Mouse (Mus musculus) adrenal gland, postnatal 14 days (tissue): Measurements from ENCODE around the gene Exosc5. TPM values are rescaled to one million over a fixed set of nuclear protein-coding genes. Genes with fewer than 3 reads are reported as not detected.

Experiments used
- DNase-seq: peaks from one replicate; pipeline ENCODE4 v3.0.0; 2021; ENCODE audit warnings: mixed read lengths
- long read RNA-seq, 2 experiments: library from polyadenylated mRNA; stranded (forward); transcript quantifications; one replicate each; pipeline ENCODE4 v2.0.0; 2021
- total RNA-seq: library from RNA; stranded (reverse); gene quantifications from 2 replicates; pipeline ENCODE4 v1.2.3, GENCODE M21; 2021

Gene Exosc5
- total RNA-seq, result 43.3 and 53.2 TPM in 2 replicates
- long read RNA-seq, experiment 1, transcript Exosc5-201 (6 exons, 1,020 nt), result major isoform, 70 of 80 reads
- long read RNA-seq, experiment 1, partial matches to known transcripts, result 2 of 80 reads
- long read RNA-seq, experiment 1, other reads (novel, unspliced or antisense), result 8 of 80 reads
- long read RNA-seq, experiment 2, transcript Exosc5-201 (6 exons, 1,020 nt), result major isoform, 41 of 48 reads
- long read RNA-seq, experiment 2, partial matches to known transcripts, result 1 of 48 reads
- long read RNA-seq, experiment 2, other reads (novel, unspliced or antisense), result 6 of 48 reads

DNA sequence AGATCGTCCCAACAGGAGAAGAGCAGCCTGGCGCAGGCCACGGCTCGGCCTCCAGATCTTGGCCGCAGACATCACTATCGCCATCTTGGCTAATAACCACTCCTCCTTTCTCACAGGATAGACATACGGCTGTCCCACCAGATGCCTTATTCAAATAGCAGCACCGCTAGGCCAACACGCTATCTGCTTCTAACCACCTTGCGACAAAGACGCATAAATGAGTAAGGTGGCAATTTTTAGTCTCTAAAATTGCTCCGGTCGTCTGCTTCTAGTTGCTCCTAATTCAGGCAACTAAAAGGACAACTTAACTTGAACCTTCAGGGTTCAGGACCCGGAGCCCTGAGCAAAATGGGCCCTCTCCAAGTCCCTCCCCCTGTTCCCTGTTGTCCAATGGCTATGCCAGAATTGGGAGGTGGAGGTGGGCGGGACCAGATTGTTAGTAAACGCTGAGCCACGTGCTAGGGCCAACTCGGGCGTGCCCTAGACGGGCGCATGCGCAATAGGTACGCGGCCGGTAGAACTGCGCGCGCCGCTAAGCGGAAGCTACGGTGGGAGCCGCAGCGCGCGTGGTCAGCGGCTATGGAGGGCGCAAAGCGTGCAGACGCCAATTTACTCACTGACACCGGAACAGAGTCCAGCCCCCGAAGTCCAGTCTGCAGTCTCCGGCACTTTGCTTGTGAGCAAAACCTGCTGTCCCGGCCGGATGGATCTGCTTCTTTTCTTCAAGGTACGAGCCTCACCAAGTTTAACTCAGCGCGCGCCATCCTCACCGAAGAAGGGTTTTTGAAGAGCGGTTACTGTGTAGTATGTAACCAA, at the start of gene Exosc5, which contains the start of gene Bckdha:
Gene Exosc5, plus strand, starts transcription at position 508 of the 816 bp plus-strand sequence.
Gene Bckdha, minus strand, starts transcription at position 325 of the 816 bp plus-strand sequence.
- peak; percentile 99 for DNase-seq

DNA sequence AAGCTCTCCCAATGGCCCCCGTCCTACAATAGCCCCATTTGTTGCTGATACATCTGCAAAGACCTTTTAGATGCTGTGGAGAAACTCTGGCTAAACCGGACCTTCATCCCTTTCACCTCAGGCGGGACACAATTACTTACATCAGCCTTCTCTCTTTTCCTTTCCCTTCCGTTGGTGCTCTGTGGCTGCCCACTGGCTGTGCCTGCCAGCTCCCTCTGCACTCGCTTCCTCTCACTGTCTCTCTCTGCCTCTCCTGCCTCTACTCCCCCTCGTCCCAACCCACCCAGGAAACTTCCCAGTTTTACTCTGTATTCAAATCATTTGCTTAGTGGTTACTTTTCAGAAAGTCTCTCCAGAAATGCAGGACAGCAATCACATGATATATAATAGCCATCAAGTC, 48.9 kb upstream of the Exosc5 start:
- DNase-seq, result no peak

DNA sequence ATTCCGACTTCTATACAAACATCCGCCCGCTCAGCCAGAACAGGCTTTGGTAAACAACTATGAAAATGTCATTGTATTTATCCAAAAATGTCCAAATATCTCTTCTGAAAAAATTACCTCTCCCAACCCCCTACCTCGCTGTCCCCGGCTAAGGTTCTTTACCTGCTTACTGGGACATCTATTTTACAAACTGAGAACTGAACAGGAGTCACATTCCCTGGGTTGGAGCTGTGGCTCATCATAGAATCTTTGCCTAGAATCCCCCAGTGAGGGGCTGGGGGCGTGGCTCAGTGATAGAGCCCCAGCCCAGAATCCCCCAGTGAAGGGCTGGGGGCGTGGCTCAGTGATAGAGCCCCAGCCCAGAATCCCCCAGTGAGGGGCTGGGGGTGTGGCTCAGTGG, 47.5 kb upstream of the Exosc5 start:
- DNase-seq, result no peak

DNA sequence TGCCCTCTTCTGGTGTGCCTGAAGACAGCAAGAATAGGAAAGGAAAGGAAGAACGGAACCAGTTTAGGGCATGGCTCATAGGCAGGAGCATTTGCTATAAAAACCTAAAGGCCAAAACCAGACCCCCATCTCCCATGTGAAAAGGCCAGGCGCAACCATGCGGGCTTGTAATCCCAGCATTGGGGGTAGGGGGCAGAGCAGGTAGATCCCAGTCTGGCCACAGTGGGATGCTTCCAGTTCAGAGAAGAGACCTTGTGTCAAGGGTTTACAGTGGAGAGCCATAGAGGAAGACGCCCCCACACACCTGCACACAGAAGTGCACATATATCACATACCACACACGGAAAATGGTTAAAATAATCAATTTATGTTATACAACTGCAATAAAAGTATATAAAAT, 44.9 kb upstream of the Exosc5 start:
- DNase-seq, result no peak

DNA sequence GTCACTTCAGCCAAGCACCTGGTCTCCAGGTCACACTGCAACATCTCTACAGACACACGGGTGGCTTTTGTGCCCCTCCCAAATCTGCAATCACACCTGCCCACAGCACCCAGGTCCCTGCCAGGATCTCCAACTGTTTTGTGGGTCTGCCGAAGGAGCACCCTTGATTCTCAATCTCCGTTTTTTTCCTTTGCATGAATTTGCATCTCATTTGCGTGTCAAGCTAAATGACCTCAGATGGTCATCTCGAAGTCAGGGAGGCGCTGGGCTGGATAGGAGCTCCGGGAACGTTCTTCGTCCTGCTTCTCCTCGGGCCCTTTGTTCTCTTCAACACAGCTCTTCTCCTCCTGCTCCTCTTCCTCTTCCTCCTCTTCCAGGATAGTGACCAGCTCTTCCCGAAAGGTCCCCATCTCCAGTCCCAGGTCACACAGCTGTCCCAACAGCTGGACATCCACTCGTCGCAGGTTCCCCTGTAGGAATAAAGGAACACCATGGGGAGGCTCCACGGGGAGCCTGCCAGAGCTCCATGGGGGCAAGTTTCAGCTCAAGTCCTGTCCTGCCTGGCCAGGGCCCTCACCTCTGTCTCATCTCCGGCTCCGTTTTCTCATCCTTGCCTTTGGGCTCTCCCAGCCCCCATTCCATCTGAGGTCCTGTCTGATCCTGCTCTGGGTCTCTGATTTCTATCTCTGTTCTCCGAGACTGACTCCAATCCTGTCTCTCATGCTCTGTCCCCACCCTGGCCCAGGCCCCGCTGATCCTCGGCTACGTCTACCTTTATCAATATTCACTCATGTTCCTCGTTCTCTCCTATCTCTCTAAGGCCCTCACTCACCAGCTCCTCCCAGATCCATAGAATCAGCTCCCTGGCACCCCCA, 43.9 kb upstream of the Exosc5 start:
- no peak for DNase-seq

DNA sequence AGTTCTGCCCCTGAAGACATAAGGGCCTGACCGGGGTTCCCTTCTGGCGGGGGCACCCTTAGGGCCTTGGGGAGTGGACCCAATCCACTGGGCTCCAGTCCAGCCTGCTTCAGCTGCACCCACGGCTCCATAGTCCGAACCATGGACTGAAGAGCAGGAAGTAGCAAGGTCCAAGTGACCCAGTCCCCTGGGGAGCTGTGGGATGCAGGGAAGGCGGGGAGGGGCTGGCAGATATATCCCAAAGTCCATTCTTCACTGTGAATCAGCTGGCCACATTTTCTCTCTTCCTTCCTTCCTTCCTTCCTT, 43.3 kb upstream of the Exosc5 start, which contains the start of gene Erich4:
Gene Erich4, minus strand, starts transcription at position 187 of the 306 bp plus-strand sequence.
- no peak for DNase-seq

DNA sequence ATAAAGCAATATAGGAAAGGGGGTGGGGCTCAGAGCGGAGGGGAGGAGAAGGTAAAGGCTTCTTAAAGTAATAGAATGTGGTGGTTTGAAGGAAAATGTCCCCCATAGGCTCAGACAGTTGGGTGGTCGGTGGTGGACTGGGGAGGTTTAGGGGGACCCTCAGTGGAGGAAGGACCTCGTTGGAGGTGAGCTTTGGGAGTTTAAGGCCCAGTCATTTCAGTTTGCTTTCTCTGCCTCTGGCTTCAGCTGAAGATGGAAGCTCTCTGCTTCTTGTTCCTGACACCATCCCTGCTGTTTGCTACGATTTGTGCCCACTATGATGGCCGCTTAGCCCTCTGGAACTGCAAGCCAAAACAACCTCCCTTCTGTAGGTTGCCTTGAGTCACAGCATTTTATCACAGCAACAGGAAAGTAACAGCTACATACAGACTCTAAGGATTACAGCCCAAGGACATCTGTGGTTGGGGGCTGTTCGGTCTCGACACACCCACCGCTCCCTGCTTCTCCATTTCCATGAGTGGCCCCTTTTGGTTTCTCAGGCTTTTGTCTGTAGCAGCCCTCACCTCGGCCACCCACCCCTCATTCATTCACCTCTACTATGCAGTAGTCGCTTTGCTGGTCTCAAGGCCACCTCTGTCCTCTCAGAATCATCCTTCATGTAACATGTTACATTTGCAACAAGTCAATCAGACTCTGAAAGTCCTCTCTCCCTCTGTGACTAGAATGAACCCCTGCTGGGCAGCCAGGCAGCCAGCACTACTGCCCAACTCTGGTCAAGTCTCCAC, 41.4 kb upstream of the Exosc5 start:
- DNase-seq, result no peak

DNA sequence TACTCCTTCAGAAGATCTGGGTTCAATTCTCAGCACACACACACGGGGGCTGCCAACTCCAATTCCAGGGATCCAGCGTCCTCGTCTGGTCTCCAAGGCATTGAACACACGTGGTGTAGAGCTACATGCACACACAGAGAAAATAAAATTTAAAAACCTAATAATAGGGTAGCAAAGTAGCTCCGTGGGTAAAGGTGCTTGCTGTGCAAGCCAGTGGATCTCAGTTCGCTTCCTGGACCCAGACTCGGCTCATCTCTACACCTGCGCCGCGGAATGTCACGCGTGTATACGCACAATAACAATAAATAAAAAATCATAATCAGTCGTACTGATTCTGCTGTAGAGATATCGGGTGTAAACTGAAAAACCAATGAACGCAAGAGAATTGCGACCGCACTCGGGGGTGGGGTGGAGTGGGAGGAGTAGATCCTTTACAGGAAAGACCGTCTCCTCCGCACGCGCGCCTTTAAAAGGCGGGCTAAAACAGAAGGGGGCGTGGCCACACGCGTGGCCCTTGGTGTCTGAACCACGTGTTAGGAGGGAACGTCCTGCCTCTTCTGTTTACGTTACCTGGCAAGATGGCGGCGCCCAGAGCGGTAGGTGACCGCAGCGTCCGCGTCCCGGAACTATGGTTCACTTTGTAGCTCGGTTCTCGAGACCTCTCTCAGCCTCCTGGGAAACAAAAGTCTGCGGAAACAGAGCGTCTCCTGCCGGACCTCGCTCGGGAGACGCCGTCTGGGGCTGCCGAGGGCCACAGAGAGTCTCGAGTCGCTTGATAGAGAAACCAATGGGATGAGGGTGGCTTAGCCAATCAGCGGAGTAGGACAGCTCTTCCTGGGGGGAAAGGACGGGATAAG, 39.9 kb upstream of the Exosc5 start, which contains the start of gene Dmac2:
Gene Dmac2, plus strand, starts transcription at position 550 of the 857 bp plus-strand sequence.
- peak; percentile 96 for DNase-seq

DNA sequence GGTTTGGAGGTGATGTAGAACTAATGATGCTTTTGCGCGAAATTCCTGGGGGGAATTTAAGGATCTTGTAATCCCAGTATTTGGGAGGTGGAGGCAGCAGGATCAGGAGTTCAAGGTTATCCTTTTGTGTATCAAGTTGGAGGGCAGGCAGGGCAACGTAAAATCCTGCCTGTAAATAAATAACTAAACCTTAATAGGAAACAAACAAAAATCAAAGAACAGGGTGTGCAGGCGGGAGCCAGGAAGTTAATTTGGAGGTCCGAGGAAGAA, 39.3 kb upstream of the Exosc5 start:
- no peak for DNase-seq

DNA sequence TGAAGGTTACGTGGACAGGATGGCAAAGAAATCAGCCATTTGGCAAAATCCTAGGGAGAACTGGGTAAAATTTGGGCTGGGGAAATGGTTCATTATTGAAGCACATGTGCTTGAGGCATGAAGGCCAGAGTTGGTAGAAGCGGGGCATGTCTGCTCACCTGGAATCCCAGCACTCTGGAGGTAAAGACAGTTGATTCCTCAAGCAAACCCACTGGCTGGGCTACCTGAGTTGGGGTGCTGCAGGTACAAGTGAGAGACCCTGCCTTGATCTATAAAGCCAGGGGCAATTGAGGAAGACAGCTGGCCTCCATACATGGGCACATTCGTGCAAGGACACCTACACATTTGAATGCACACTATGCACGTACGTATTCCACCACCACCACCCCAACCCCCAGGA, 38.9 kb upstream of the Exosc5 start:
- DNase-seq, result no peak

DNA sequence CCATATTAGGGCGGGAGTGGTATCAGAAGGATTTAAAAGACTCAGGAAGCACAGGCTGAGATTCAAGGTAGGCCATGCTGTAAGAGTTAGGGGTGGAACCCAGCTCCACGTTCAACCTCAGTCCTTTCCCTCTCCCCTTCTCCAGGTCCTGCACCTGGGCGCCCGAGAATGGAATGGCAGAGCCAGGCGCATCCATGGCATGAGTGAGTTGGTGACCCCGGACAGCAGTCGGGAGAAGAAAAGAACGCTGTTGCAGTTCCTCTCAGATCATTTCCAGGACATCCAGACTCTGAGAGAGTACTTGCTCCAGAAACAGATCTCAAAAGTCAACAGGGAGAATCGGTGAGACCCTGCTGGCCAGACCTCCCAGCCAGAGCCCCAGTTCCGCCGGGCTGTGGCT, 38.2 kb upstream of the Exosc5 start:
- DNase-seq, result no peak

DNA sequence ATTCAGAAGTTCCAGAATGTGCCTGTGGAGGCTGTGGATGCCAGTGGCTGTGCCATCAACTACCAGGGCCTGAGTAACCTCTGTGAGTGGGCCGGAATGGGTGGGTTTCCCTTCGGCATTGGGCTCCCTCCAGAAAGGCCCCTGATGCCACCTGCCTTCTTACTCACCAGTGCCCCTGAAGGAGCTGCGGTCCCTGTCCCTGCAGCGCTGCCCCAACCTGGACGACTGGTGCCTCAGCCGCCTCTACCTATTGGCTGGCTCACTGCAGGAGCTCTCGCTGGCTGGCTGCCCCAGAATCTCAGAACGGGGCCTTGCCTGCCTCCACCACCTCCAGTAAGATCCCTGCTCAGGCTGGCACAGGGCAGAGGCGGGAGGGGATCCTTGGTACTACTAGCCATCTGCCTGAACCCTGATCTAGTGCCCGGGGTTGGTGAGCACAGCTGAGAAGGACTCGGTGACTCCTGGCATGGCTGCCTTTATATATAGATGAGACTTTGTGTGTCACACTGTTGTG, 35.0 kb upstream of the Exosc5 start:
- no peak for DNase-seq

DNA sequence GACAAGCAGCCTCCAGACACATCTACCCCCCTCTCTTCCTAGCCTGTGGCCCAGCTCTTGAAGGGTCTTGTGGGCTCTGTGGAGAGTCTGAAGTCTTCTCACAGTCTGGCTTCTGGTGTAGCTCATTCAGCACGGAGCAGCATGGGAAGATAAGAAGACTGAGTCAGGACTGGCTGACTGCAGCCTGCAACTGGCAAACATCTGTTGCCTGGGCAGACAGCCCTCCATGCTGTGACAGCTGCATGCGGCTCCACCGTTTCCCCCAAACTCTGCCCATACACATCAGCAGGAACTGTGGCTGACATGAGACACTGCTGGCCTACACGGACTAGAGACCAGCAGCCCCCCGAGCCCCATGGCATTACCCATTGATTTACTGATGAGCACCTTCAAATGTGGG, 34.1 kb upstream of the Exosc5 start:
- no peak for DNase-seq

DNA sequence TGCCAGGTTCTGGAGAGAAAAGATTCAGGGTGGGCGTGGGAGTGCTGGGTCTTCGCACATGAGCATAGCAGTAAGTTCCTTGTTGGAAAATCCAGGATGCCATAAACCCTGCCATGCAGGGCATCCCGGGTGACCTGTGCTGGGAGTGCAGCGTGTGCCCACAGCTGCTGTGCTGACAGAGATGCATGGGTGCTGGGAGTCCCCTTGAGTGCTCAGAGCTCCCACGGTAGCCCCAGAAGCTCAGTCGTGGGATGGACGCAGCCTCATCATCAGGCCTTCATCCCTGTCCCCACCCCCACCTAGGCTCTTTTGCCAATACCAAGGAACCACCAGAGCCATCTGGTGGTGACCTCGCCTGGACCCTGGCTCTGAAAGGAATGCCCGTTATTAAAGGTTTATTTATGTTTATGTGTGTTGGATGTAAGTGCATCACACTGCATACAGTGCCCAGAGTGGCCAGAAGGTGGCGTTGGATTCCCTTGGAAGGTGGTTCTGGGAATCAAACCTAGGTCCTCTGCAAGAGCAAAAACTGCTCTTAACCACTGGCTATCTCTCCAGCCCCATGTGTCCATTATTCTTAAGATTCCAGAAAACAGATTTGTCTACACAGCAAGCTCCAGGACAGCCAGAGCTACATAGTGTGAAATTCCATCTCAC, 33.2 kb upstream of the Exosc5 start:
- DNase-seq, result peak; percentile 54

DNA sequence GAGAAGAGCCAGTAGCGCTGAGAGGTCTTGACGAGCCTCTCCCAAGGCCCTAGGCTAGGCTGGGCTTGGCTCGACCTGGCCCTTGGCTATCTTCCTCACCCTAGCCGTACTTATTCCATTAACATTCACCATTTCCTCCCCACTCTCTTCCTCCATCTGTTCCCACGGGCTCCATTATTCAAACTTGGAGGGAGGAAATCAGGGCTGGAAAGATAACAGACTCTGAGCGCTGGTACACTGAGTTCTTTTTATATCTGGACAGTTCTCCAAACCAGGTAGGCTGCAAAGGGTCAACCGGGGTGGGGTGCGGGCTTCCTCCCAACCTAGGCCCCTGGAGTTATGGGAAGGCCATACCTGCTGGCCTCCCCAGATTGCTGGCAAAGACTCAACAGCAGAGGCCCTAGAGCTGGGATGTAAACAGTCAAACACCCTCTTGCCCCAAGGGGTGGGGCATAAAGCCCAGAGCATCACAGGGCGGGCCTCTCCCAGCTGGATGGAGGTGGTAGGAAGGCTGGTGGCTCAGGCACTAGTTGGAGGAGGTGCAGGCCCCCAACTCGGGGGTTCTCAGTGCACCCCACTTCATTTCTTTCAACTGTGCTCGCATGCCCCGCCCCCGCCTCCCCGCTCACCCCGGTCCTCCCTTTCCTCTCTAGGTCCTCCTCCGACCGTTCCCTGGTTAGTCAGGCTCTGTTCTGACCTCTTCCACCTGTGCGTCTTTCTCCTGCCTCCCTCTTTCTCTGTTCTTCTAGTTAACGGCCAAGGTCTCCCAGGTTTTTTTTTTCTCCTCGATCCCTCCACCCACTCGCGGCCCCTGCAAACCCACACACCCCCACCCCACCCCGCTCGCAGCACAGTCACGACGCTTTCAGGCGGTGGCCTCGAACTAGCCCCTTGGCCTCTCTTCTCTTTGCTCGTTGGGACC, 32.2 kb upstream of the Exosc5 start, which contains the start of gene B3gnt8:
Gene B3gnt8, plus strand, starts transcription at position 146 of the 922 bp plus-strand sequence.
- peak; percentile 63 for DNase-seq

DNA sequence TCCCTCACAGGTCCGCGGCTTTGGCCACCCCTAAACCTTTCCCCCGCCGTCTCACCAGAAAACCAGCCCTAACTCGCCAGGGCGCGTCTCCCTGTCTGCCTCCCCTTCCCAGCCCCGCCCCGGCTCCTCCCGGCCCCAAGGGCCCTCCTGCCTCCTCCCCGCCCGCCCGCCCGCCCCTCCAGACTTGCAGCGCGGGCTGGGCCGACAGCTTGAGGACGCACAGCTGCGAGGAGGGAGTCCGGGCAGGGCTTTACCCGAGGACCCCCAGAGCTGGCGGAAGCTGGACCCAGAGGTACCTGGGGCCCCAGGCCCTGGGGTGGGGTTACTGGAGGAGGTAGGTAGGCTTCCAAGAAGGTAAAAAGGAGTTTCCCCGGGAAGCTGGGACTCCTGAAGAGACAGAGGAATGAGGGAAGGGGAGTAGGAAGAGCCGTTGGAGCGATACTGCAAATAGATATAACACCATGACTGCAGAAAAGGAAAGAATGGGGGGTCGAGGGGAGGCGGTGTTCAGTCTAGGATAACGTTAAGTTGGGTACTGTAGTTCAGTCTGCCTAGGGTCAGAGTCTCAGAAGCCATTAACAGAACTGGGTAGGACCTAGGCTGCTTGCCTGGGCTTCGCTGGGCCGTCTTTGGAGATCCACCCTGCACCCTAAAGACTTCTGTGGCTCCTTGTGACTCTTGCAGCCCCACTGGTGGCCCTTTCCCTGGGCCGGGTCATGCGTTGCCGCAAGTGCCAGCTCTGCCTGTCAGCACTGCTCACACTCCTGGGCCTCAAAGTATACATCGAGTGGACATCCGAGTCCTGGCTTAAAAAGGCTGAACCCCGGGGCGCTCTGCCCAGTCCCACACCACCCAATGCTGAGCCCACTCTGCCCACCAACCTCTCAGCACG, 31.3 kb upstream of the Exosc5 start:
- DNase-seq, result peak; percentile 87

DNA sequence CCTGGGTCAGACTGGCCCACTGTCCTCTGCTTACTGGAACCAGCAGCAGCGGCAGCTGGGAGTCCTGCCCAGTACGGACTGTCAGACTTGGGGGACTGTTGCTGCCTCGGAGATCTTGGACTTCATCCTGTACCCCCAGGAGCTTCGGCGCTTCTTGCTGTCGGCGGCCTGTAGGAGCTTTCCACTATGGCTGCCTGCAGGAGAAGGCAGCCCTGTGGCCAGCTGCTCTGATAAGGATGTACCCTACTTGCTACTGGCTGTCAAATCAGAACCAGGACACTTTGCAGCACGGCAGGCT, 30.7 kb upstream of the Exosc5 start:
- DNase-seq, result no peak

DNA sequence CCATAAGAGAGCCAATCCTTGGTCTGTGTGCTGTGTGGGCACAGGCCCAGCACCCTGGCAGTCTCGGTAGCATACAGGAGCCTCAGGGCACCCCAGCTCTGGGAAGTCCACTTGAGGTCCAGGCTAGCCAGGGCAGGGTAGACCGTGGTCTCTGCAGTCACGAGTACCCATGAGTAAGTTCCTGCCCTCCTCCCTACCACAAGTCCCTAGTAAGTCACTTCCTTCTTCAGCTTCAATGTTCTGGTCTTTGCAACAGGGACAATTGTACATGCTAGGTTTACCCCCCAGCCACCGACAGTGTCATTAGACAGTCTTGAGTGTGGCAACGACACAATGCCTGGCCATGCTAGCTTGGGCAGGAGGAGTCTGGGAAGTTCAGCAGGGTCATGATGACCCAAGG, 26.3 kb upstream of the Exosc5 start:
- DNase-seq, result no peak
